Mouse (Mus musculus) lung, postnatal 0 days (tissue): ENCODE data around the gene Rrnad1. TPM values are rescaled to one million over a fixed set of nuclear protein-coding genes. Genes with fewer than 3 reads are reported as not detected.

Source experiments
- ATAC-seq: fragments of 200-750 bp; cut with Nextera tagmentation; 2 replicates; pipeline ENCODE4 v1.8.0; 2017; ENCODE audit warnings: moderate library complexity
- DNase-seq: peaks from one replicate; pipeline ENCODE4 v3.0.0-alpha.2; 2016; ENCODE audit warnings: low spot score
- H3K27ac ChIP-seq: fragments of 300-500 bp; sonication (generic); 2 replicates; pipeline ENCODE4 v1.5.1; 2014; ENCODE audit warnings: antibody characterized with exemption, mild to moderate bottlenecking, low read length, mixed read lengths
- H3K27me3 ChIP-seq: fragments of 300-500 bp; sonication (generic); replicated peaks from 2 replicates; pipeline ENCODE4 v1.6.1; 2014; ENCODE audit warnings: low read length, mixed read lengths; ENCODE audit not compliant: insufficient read depth
- H3K36me3 ChIP-seq: fragments of 300-500 bp; sonication (generic); 2 replicates; pipeline ENCODE4 v1.6.1; 2014; ENCODE audit warnings: low read length, mixed read lengths; ENCODE audit not compliant: insufficient read depth
- H3K4me1 ChIP-seq: fragments of 300-500 bp; sonication (generic); 2 replicates; pipeline ENCODE4 v1.6.1; 2014; ENCODE audit warnings: antibody characterized with exemption, low read depth, low read length, mixed read lengths; ENCODE audit not compliant: insufficient read depth
- H3K4me2 ChIP-seq: fragments of 300-500 bp; sonication (generic); replicated peaks from 2 replicates; pipeline ENCODE4 v1.6.1; 2014; ENCODE audit warnings: low read depth, mild to moderate bottlenecking, low read length, moderate library complexity, mixed read lengths
- H3K4me3 ChIP-seq: fragments of 300-500 bp; sonication (generic); 2 replicates; pipeline ENCODE4 v1.5.1; 2014; ENCODE audit warnings: low read depth, low read length
- H3K9ac ChIP-seq: fragments of 300-500 bp; sonication (generic); replicated peaks from 2 replicates; pipeline ENCODE4 v1.6.1; 2014; ENCODE audit warnings: low read depth, mild to moderate bottlenecking
- H3K9me3 ChIP-seq: fragments of 300-500 bp; sonication (generic); 2 replicates; pipeline ENCODE4 v1.6.1; 2016; ENCODE audit warnings: low read length, mixed read lengths
- CTCF ChIP-seq: IDR thresholded peaks from 2 replicates; pipeline ENCODE4 v1.5.1; 2016; ENCODE audit warnings: antibody characterized with exemption, mild to moderate bottlenecking
- EP300 ChIP-seq: IDR thresholded peaks from 2 replicates; pipeline ENCODE4 v1.6.1; 2016; ENCODE audit warnings: antibody characterized with exemption, mild to moderate bottlenecking, control low read depth
- WGBS: fragments of 180-500 bp; shearing (Covaris S2); extraction: QIAGEN DNeasy Blood & Tissue Kit; methylation state at CpG from one replicate; pipeline ENCODE4 v1.1.7; 2014; 5-methylcytosine and 5-hydroxymethylcytosine counted together
- polyA plus RNA-seq: library from polyadenylated mRNA; unstranded; fragments of >200 nt; fragmentation: Nextera tagmentation; extraction: Ambion mirVana; gene quantifications from 2 replicates; pipeline ENCODE4 v1.2.1, GENCODE M21; 2015

Rrnad1 gene
- polyA plus RNA-seq, 1 experiment from 2014 or later: 11.2 TPM

GRCm38 (mm10) chr3:87913491-87913890 is 17.0 kb downstream of the Rrnad1 start:
- DNase-seq (no peak), ATAC-seq (no peak)
- Histone ChIP-seq H3K9me3 (no peaks in the 10 kb centered on the region), H3K9ac (no peak overlapping the region), H3K36me3 (peaks cover 16% of the 10 kb centered on the region), H3K27me3 (no peaks in the 10 kb centered on the region), H3K4me2 (no peak overlapping the region), H3K4me1 (peaks cover 19% of the 10 kb centered on the region; the same call in 1 of the 2 replicates), H3K4me3 (no peak overlapping the region), H3K27ac (no peak overlapping the region)
- 83% methylated on average over 6 of the region's 7 CpGs for WGBS
- TF ChIP-seq EP300 (no peak), CTCF (no peak)

- 11% methylated on average over 12 of the region's 12 CpGs for WGBS
- peak overlapping the region; percentile 97 for H3K27ac ChIP-seq
- H3K27me3 ChIP-seq: no peaks in the 10 kb centered on the region
- TF ChIP-seq EP300 (peak; percentile 83), CTCF (no peak)
- peaks cover 28% of the 10 kb centered on the region for H3K4me1 ChIP-seq
- H3K9me3 ChIP-seq: no peaks in the 10 kb centered on the region
- H3K4me2 ChIP-seq: peak overlapping the region; percentile 53
- ATAC-seq (peak; percentile 61), DNase-seq (peak; percentile 95)
- peaks cover 5% of the 10 kb centered on the region for H3K36me3 ChIP-seq
- H3K4me3 ChIP-seq: peak overlapping the region; percentile 33
- no peak overlapping the region; the same call in 1 of the 2 replicates for H3K9ac ChIP-seq
Observed at GRCm38 (mm10) chr3:87910573-87911141, 19.9 kb downstream of the Rrnad1 start.

GRCm38 (mm10) chr3:87909874-87910273 is 20.6 kb downstream of the Rrnad1 start:
- peak overlapping the region; percentile 23; the same call in 1 of the 2 replicates for H3K9ac ChIP-seq
- peaks cover 5% of the 10 kb centered on the region; the same call in 1 of the 2 replicates for H3K36me3 ChIP-seq
- ATAC-seq: no peak
- WGBS: 10% methylated on average over 4 of the region's 4 CpGs
- peak overlapping the region; percentile 53 for H3K4me2 ChIP-seq
- H3K4me3 ChIP-seq: peak overlapping the region; percentile 33; the same call in 1 of the 2 replicates
- no peaks in the 10 kb centered on the region for H3K27me3 ChIP-seq
- peak overlapping the region; percentile 97 for H3K27ac ChIP-seq
- TF ChIP-seq CTCF (no peak), EP300 (no peak)
- peaks cover 28% of the 10 kb centered on the region for H3K4me1 ChIP-seq
- DNase-seq: peak; percentile 73
- no peaks in the 10 kb centered on the region for H3K9me3 ChIP-seq

- no peak for ATAC-seq
- Histone ChIP-seq H3K27ac (peak overlapping the region; percentile 97), H3K36me3 (peaks cover 5% of the 10 kb centered on the region; the same call in 1 of the 2 replicates), H3K9ac (no peak overlapping the region), H3K9me3 (no peaks in the 10 kb centered on the region), H3K4me2 (peak overlapping the region; percentile 53), H3K4me3 (no peak overlapping the region), H3K27me3 (no peaks in the 10 kb centered on the region), H3K4me1 (peaks cover 28% of the 10 kb centered on the region)
- 85% methylated on average over 2 of the region's 2 CpGs for WGBS
- DNase-seq: peak; percentile 36
- TF ChIP-seq CTCF (no peak), EP300 (no peak)
Observed at GRCm38 (mm10) chr3:87909381-87909780, 21.1 kb downstream of the Rrnad1 start.

- peak; percentile 29 for DNase-seq
Observed at GRCm38 (mm10) chr3:87907906-87908305, 22.6 kb downstream of the Rrnad1 start.

GRCm38 (mm10) chr3:87906981-87907857 is 23.3 kb downstream of the Rrnad1 start:
- peak overlapping the region; percentile 99 for H3K4me3 ChIP-seq
- H3K9me3 ChIP-seq: no peaks in the 10 kb centered on the region
- under 1% methylated on average over 26 of the region's 27 CpGs for WGBS
- TF ChIP-seq CTCF: no peak
- TF ChIP-seq EP300: peak; percentile 95
- peak overlapping the region; percentile 61 for H3K4me2 ChIP-seq
- H3K36me3 ChIP-seq: no peaks in the 10 kb centered on the region
- H3K4me1 ChIP-seq: peaks cover 28% of the 10 kb centered on the region
- H3K27ac ChIP-seq: peak overlapping the region; percentile 97
- ATAC-seq (peak; percentile 36), DNase-seq (peak; percentile 92)
- H3K27me3 ChIP-seq: no peaks in the 10 kb centered on the region
- H3K9ac ChIP-seq: peak overlapping the region; percentile 96

More at GRCm38 (mm10) chr3:87907906-87908305, 22.6 kb downstream of the Rrnad1 start:
- H3K27ac ChIP-seq: peak overlapping the region; percentile 97
- peak overlapping the region; percentile 96 for H3K9ac ChIP-seq
- no peaks in the 10 kb centered on the region for H3K36me3 ChIP-seq
- no peaks in the 10 kb centered on the region for H3K27me3 ChIP-seq
- no peak for TF ChIP-seq EP300
- no peak for TF ChIP-seq CTCF
- no peak for ATAC-seq
- no peaks in the 10 kb centered on the region for H3K9me3 ChIP-seq
- peak overlapping the region; percentile 99 for H3K4me3 ChIP-seq
- H3K4me1 ChIP-seq: peaks cover 28% of the 10 kb centered on the region
- H3K4me2 ChIP-seq: peak overlapping the region; percentile 61
- WGBS: 0% methylated on average over 1 of the region's 1 CpGs
